Mouse (Mus musculus): Measurements from ENCODE around the gene Vcpkmt.
"Not testable (repeated sequence)": the region's sequence is repeated elsewhere in the genome, so short reads cannot be mapped to it uniquely, and the experiment has no call there.

The Vcpkmt gene

DNA sequence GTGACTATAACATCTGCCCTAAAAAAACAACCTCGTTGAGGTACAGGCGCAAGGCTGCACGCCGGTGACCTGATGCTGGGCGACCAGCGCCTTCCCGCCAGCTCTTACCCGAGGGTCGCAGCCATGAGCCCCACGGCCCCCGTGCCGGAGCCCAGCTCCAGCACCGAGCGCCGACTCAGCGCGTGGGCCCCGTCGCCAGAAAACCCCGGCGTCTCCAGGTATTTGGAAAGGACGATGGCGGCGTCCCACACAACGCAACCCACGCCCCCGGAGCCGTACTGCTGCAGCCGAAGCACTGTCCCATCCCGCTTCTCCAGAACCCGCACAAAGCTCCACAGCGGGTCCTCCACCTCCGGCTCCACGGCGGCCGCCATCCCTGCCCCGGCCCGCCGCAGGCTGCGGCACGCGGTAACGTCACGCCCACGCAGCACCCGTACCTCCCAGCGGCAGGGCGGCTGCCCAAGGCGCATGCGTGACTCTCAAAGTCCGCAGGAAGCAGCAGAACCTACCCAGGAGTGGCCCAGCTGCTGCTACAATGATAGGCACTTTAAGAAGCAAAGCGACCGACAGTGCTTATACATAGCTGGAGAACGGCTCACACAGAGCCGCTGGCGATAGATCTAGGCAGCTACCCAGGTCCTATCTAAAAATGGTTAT, at the start of gene Vcpkmt:
Gene Vcpkmt, minus strand, starts transcription at position 416 of the 657 bp plus-strand sequence.
- peak; percentile 87 for DNase-seq (ENCODE audit: low spot score)

DNA sequence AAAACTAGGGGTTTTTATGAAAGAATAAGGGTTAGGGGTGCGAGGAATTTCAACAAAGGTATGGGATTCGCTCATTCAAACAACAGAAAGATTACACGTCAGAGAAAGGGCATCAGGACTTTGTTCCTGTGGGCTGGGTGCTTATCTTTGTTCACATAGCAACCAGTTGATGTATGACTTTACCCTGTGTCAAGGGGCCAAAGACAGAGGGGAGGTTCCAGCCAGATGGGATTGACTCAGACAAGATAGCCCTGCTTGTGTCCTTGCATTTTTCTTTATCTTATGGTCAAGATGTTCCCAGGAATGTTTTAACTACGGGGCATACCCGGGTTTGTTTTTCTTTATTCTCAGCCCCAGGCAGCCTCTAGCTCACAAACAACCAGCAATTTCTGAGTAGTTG, 35.8 kb upstream of the Vcpkmt start:
- peak; percentile 49 for DNase-seq (ENCODE audit: low spot score)

DNA sequence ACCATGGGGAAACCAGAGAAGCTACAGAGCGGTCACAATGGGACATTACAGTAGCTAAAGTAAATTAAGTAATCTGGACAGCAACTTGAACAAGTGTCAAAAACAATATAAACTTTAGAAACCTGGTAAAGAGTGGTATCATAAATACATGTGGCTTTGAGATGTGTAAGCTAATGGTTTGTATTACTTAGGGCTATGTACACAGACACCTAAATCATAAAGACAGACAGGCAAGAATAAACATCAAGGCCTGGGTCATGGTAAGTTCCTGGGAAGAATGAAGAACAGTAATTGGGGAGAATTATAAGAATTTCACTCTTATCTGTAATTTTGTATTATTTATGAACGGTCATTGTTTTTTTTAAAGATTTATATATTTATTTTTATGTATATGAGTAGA, 21.5 kb upstream of the Vcpkmt start:
- no peak for DNase-seq (ENCODE audit: low spot score)

DNA sequence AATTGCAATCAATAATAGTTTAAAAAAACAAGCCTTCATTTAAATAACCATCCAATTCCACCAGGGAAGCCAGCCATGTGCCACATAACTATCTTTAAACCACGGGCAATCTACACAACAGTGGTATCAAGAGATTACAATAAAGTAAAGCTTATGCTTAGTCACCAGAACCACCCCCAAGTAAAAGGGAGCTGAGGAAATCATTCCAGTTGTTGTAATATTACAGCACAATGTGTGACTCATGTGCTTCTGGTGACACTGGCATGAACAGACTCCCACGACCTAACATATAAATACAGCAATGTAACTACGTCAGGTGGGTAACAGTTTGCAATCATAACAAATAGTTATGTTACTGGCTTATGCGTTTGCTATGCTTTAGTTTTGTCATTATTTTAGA, 14.6 kb upstream of the Vcpkmt start:
- no peak for DNase-seq (ENCODE audit: low spot score)

DNA sequence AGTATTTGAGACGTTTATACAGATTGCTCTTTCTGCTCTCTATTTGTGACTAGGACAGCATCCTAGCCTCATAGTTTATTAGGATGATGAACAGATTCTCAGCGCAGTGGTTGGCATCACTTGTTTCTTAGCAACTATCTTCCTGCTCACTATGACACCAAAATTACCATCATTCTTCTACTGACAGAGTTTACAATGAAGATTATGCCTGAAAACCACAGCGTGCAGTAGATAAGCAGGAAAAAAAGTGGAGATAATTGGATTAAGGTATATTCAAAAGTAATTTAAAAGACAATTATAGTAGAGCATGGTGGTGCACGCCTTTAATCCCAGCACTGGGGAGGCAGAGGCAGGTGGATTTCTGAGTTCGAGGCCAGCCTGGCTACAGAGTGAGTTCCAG, 10.3 kb upstream of the Vcpkmt start:
- no peak for DNase-seq (ENCODE audit: low spot score)

DNA sequence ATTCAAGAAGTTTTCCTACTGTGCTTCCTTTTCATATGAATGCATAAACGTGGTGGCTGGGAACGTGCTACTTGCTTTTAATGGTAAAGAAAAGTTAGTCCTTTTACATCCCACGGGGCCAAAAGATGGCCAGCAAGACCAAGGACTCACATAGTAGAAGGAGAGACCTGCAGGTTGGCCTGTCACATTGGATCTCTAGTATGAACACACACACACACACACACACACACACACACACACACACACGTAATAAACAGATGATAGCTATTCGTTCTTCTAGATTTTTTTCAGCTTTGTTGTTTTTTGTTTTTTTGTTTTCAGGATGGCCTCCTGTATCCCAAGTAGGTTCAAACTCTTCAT, 422 bp upstream of the Vcpkmt start:
- DNase-seq (ENCODE audit: low spot score): no peak

DNA sequence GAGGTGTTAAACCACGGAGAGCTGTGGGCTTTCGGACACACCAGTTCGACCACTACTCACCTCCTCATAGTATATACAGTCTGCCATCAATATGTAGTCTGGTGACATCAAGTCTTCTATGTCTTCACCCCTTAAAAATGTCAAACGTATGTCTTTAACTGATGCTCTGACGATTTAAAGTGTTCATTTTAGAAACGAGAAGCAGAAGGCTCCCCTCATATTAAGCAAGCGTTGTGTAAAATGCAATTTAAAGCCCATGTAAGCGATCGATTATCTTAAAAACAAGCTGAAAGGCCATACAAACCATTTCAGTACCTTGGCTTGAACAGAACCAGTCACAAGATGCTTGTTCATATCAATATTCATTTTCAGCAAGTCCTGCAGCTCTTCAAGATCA, 614 bp downstream of the Vcpkmt start:
- DNase-seq (ENCODE audit: low spot score): no peak

DNA sequence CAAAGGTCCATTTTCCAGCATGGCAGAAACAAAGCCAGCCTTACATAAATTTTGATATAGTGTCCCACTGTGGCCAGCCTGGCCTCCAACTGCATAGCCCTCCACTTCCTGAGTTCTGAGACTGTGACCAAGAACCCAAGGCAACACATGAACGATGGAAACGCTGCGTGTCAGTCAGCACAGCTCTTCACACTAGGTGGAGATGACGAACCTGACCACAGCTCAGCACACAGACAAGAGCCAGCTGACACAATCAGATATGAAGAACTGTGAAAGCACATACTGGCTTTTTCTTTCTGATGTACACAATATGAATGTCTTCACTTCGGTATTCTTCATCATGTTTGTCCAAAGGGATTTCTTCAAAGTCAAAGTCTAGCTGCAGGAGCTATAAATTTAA, 3.2 kb downstream of the Vcpkmt start:
- DNase-seq (ENCODE audit: low spot score): no peak

DNA sequence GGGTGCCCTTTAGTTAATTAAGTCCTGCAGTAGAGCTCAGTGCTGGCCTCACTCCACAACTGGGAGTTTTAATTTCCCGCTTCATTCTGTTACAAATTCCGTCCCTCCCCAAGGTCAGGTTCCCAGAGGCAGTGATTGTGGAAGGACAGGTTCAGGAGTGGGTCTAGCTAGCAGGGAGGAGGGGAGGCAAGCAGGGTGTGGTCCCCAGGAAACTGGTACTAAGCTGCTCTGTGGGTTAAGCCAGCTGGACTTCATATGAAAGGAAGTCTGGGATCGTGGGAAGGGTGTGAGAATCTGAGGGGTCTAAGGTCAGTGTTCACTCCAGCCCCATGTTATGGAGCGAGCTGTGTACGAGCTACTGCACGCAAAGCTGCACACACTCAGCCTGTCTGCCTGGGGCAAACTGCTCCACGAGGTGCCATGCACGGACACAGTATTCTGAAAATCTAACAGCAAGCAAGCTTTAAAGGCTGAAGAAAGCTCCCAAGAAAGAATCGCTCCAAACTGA, 6.7 kb downstream of the Vcpkmt start:
- no peak for DNase-seq (ENCODE audit: low spot score)

DNA sequence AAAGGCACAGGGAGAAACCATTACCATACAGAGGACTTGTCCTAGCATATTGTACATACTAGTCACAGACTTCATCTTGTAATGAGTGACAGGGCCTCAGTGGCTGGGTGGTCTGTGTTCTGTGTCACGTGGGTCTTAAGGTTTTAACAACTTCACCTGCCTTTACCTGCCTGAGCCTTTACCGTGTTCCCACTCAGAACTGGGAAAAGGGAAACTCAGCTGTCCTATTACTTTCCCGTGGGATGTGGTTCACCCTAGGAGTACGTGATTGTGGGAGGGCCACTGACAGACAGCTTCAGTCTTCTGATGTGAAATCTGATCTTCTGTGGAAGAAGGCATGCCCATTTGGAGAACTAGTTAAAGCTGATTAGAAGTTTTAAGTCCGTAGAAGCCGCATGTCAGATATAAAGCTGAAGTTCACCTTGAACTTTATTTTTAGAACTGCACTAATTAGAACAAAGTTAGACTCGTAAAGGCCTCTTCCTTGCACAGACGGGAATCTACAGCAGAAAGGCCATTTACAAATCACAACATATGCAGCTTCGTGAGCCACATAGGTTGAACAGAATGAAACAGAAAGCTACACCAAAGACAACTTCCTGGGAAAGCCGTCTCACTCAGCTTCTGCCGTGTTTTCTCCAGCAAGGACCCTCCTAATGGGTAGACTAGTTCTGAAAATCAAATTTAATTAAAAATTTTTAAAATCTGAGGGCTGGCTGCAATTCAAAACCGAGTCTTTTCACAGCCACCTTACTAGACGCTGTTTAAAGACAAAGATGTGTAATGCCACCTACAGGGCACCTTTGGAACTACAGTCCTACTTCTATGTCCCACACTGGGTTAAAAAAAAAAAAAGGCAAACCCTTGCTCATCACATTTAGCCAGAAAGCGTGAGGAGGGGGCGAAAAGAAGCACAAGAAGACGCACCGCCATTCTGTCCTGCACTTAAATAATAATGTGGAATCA, 8.6 kb downstream of the Vcpkmt start:
- peak; percentile 72 for DNase-seq (ENCODE audit: low spot score)

DNA sequence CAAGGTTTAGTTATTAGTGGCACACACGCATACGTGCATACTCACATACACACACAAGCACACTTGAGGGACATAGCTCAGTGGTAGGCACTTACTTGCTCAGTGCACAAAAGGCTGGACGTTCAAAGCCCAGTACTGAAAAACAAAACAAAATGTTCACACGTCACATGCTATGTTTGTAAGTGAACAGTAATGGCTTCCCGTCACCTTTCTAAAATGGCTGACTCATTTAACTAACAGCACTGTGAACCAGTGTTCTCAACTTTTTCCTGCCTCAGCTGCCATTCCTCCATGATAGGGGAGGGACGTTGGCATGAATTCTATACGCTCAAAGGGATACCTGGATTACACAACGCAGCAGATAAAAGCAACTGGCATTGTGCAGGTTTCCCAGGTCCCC, 9.6 kb downstream of the Vcpkmt start:
- DNase-seq (ENCODE audit: low spot score): no peak

DNA sequence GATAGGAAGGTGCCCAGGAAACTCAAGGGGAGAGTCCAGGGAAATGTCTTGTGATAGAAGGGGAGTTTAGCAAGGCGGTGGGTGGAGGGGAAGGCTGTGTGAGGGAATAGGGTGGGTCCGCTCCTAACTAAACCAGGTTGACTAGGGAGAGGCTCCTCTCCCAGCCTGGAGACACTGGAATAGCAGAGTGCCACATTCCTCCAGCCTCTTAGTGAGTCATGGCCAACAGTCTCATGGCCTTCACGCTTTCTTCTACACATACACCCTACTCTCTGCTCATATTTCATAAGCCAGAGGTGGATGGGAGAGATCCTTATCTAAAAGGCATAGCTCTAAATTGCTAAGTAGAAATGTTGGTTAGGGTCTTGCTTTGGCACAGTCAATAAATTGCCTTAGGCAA, 12.9 kb downstream of the Vcpkmt start:
- no peak for DNase-seq (ENCODE audit: low spot score)

DNA sequence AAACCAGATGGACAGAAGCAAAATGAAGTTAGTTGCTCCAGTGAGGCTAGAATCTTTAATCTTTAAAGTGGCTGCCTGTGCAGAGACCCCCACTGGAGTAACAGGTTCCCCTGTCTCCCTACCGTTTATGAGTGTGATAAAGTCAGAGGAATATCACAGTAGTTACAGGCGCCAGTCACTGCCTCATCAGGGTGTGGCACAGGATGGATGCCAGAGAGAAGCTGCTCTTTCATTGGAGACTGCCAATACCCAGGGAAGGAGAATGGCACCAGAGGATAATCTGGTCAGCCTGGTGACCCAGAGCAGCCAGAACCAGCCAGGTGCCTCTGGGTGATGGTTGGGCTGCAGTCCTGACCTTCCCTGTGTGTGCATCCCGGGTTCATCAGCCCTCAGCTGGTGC, 14.6 kb downstream of the Vcpkmt start:
- no peak for DNase-seq (ENCODE audit: low spot score)

DNA sequence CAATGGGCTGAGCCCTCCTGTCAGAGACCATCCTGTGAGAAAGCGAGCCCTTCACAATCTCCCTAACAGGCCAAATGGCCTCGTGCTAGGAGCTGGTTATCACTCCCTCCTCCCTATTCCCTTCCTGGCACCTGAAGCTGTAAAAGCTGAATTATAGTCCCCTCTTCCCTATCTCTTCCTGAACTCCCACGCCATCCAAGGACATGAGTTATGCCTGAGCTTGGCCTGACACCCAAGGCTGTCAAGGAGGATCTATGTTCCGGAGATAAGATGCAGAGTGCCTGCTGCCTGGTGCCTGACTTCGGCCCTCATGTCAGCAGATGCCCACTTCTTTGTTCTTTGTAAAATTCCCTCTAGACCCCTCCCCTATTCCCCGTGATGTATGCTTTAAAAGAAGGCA, 21.8 kb downstream of the Vcpkmt start:
- DNase-seq (ENCODE audit: low spot score): not testable (repeated sequence)

DNA sequence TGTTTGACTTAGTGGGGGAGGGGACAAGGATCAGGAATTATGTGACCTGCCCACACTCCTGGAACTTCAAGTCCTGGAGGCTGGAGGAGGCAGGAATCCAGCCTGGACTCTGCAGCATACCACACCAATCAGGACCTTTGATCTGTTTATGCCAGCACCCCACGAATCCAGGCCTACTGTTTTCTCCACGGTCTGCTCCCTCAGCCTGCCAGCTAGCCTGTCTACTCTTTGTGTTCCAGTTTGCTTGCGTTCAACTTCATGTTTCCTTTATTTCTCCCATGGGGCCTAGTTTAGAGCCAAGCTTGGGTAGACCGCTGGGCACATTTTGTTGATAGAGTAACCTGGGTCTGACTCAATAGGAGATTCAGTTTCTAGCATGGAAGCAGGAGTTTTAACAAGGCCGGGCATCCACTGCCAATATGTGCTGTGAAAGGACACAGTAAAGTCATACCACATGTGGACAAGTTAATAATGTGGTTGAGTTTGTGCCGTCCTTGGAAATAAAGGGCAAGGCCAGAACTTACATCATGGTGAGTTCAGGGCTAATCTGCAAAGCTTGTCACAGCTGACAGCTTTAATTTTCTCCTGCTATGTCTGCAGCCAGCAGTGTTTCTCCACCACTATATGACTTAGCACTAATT, 26.5 kb downstream of the Vcpkmt start:
- peak; percentile 84 for DNase-seq (ENCODE audit: low spot score)

DNA sequence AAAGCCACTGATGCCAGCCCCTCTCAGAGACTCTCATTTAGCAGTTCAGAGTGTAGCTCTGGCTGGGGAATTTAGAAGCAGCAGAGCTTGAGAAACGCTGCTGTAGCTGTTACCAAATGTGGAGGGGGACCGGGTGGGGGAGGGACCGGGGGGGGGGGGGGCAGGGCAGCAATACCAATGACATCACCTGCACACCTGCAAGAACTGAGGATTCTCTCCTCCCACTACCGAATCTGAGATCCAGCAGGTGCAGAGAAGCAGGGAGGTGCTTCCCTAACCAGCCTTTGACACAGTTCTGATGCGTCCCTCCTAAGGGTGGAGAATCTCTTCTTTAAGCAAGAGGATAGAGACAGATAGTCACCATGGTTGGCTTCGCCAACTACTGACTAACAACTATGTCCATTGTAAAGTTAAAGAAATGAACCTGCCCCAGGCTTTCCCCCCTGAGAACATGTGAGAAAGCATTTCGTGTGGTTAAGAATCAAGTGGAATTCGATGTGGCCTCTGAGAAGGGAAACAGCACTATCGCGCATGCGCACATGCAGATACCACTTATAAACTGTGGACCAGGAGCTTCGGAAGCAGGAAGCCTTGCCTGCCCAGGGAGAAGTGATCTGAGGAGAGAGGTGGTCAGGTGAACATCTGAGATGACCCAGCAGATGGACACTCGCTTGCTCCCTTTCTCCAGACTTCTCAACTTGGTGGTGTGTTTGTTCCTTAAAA, 37.2 kb downstream of the Vcpkmt start:
- DNase-seq (ENCODE audit: low spot score): no peak

DNA sequence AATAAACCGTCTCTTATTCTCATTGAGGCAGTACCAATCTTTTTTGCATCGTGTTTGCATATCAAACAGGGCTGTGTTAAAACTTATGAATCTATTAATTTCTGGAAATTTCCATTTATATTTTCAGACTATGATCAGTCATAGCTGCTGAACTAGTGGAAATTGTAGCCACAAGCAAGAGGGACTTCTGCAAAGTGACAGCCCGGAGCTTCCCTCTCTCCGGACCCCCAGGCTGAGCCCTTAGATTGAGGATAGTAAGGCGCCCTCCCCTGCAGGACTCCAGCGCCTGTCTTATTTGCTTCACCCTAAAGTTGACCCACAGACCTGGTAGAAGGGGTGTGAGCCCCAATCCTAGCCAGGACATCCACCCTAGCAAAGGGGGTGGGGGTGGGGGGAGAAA, 37.8 kb downstream of the Vcpkmt start:
- DNase-seq (ENCODE audit: low spot score): no peak

DNA sequence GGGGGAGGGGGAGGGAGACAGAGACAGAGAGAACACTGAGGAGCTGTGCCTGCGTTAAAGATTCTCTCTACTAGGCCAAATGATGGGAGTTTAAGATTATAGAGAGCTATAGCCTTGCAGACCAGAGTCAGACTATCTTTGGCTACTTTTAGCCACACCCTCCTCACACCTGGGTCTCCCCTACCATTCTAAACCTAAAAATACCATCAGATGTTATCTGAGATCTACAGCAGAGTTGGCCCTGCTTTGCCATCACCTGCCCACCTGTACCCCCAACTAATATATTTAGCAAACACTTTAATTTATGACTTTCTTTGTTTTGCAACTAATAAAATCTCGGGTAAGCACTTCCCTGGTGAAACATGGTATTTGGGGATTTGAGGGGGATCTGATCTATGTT, 38.3 kb downstream of the Vcpkmt start:
- no peak for DNase-seq (ENCODE audit: low spot score)

DNA sequence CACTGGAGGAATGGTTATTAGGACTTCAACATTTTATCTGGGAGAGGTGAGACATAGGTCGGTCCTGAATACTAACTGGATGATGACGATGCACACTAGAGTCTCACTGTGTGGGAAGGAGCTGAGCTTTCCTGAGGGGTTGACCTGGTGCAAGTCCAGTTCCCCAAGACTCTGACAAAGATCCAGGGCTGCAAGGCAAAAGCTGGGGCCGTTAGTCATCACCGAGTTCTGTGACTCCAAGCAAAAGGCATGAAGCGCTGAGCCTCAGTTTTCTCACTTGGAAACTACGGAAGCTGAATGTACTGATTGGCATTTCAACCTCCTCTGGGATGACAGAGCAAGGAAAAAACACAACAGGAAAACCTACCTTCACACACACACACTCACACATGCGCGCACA, 40.5 kb downstream of the Vcpkmt start:
- no peak for DNase-seq (ENCODE audit: low spot score)

DNA sequence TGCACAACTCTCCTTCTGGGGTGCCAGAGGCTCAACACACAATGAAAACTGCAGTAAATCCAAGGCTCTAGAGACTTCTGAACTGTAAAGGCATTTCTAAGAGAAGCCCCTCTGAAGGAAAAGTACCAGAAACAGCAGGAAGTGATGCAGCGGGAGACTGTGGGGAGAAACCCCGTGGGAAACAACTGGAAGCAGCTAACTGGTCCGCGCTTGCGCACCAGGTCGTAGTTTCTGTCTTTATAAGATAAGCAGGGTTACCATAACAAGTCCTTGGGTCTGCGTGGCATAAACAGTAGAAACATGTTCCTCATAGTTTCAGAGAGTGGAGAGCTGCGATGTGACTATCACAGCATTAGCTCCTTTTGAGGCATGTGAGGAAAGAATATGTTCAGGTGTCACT, 41.2 kb downstream of the Vcpkmt start:
- DNase-seq (ENCODE audit: low spot score): no peak

DNA sequence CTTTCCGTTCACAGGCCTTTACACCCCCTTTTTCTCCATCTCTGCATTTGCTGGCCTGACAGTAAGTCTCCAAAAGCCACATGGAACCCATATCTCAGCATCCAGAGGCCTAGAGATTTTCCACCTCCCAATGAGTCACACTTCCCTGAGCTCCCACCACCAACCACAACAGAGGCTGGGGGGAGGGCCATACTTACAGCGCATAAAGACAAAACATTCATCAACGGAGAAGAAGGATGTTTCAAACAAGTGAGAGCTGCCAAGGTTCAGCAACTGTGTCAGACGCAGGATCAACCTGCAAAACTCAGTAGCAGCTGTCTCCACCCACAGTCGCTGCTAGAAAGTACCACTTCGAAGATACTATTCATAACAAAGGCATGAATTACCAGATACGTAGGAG, 43.5 kb downstream of the Vcpkmt start:
- DNase-seq (ENCODE audit: low spot score): no peak

DNA sequence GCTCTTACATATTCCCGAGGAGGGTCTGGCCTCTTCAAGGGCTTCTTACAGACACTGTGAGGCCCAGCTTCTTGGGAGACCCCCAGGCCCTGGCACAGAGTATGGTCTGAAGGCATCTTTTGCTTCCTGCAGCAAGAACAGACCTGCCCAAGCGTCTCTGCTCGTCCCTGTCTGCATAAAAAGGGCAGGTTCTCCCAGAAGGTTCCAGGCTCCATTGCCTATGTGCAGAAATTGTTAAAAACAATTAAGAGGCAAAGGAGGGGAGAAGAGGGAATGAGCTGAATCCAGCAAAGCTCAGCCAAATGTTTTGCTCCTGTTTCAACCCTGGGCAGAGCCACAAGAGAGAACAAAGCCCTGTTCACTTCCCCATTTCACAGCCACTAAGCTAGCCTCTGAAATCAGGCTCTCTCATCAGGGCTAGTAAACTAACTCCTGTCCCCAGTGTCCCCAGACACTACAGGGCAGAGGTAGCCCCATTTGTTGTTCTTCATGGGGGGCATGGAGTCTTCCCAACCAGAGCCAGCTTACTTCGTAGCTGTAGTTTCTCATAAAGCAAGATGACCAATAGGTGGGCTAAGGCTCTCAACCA, 44.4 kb downstream of the Vcpkmt start:
- no peak for DNase-seq (ENCODE audit: low spot score)

Data from yolk sac, embryonic 10.5 days (tissue).